8 mouse cellular contexts compared by ENCODE assay signal in genomic region chr7:15921796-15922195, GRCm38 (mm10). TPM values are rescaled to one million over a fixed set of nuclear protein-coding genes. Genes with fewer than 3 reads are reported as not detected.
A peak's percentile ranks its signal among the peaks of the same experiment; 100 is the strongest.
DNase-seq lines count a peak whose midpoint lies in the region; ATAC-seq lines count a peak whose summit lies in the region.

No protein-coding gene starts in this region.

- peak overlapping the region; percentile 93 for H3K9ac ChIP-seq in heart, embryonic 13.5 days
- H3K9ac ChIP-seq in limb, embryonic 12.5 days (replicated peaks) = peak overlapping the region; percentile 58
- peak overlapping the region; percentile 82 for H3K9ac ChIP-seq in midbrain, embryonic 11.5 days (ENCODE audit: low read length)
- peak overlapping the region; percentile 87 for H3K9ac ChIP-seq in stomach, embryonic 16.5 days (ENCODE audit: low read length)

- H3K27ac ChIP-seq in heart, embryonic 13.5 days (replicated peaks) = peak overlapping the region; percentile 81
- H3K27ac ChIP-seq in limb, embryonic 12.5 days = peak overlapping the region; percentile 74
- peak overlapping the region; percentile 65; the same call in 1 of the 2 replicates for H3K27ac ChIP-seq in midbrain, embryonic 11.5 days (ENCODE audit: low read depth, low read length)
- H3K27ac ChIP-seq in stomach, embryonic 16.5 days (ENCODE audit: low read length) = peak overlapping the region; percentile 72

- peak; percentile 20 for DNase-seq in urinary bladder, postnatal 14 days (ENCODE audit: low spot score)
- DNase-seq in urinary bladder, postnatal 10 days (ENCODE audit: low spot score) = no peak
- DNase-seq in embryo, embryonic 10.5 days (ENCODE audit: low spot score) = peak; percentile 83
- DNase-seq in midbrain, embryonic 11.5 days (ENCODE audit: low spot score, missing footprints) = no peak
- no peak for DNase-seq in urinary bladder, adult 2 months (ENCODE audit: low spot score)

- no peaks in the 10 kb centered on the region for H3K9me3 ChIP-seq in heart, embryonic 13.5 days
- no peaks in the 10 kb centered on the region for H3K9me3 ChIP-seq in limb, embryonic 12.5 days
- H3K9me3 ChIP-seq in midbrain, embryonic 11.5 days (ENCODE audit: control insufficient read depth, low read length) = no peaks in the 10 kb centered on the region
- H3K9me3 ChIP-seq in stomach, embryonic 16.5 days (replicated peaks; ENCODE audit: control insufficient read depth, low read length) = no peaks in the 10 kb centered on the region

- peak overlapping the region; percentile 79 for H3K4me2 ChIP-seq in heart, embryonic 13.5 days
- peak overlapping the region; percentile 65 for H3K4me2 ChIP-seq in limb, embryonic 12.5 days
- peak overlapping the region; percentile 86 for H3K4me2 ChIP-seq in midbrain, embryonic 11.5 days
- H3K4me2 ChIP-seq in stomach, embryonic 16.5 days (ENCODE audit: low read depth, low read length) = peak overlapping the region; percentile 82

- H3K4me1 ChIP-seq in heart, embryonic 13.5 days = peaks cover 25% of the 10 kb centered on the region
- H3K4me1 ChIP-seq in limb, embryonic 12.5 days (replicated peaks) = peaks cover 16% of the 10 kb centered on the region
- peaks cover 15% of the 10 kb centered on the region for H3K4me1 ChIP-seq in midbrain, embryonic 11.5 days (ENCODE audit: control insufficient read depth, insufficient read depth, low read length)
- H3K4me1 ChIP-seq in stomach, embryonic 16.5 days (ENCODE audit: control insufficient read depth, insufficient read depth, low read length) = peaks cover 12% of the 10 kb centered on the region

- WGBS in heart, embryonic 13.5 days = 0% methylated on average over 10 of the region's 10 CpGs
- WGBS in limb, embryonic 12.5 days = 1% methylated on average over 10 of the region's 10 CpGs
- WGBS in midbrain, embryonic 11.5 days = 1% methylated on average over 10 of the region's 10 CpGs
- 0% methylated on average over 10 of the region's 10 CpGs for WGBS in stomach, embryonic 16.5 days

- H3K27me3 ChIP-seq in heart, embryonic 13.5 days (replicated peaks) = 0 out of 2 replicates have a peak, but pooled peaks cover 6% of the 10 kb centered on the region
- H3K27me3 ChIP-seq in limb, embryonic 12.5 days = no peaks in the 10 kb centered on the region
- H3K27me3 ChIP-seq in midbrain, embryonic 11.5 days (ENCODE audit: control insufficient read depth, insufficient read depth, low read length) = no peaks in the 10 kb centered on the region
- H3K27me3 ChIP-seq in stomach, embryonic 16.5 days (ENCODE audit: control insufficient read depth, insufficient read depth, low read length) = no peaks in the 10 kb centered on the region

- ATAC-seq in heart, embryonic 13.5 days (ENCODE audit: extremely low read depth, insufficient number of reproducible peaks, low FRiP score, low TSS enrichment) = peak; percentile 30
- ATAC-seq in limb, embryonic 12.5 days (ENCODE audit: insufficient number of reproducible peaks, insufficient read depth, low FRiP score, low TSS enrichment, low read depth) = peak; percentile 34
- peak; percentile 67 for ATAC-seq in midbrain, embryonic 11.5 days (ENCODE audit: low FRiP score)
- ATAC-seq in stomach, embryonic 16.5 days (ENCODE audit: insufficient read depth, low FRiP score) = peak; percentile 25

- peak overlapping the region; percentile 86 for H3K4me3 ChIP-seq in heart, embryonic 13.5 days
- peak overlapping the region; percentile 51 for H3K4me3 ChIP-seq in limb, embryonic 12.5 days (replicated peaks)
- H3K4me3 ChIP-seq in midbrain, embryonic 11.5 days (ENCODE audit: low read depth, low read length) = peak overlapping the region; percentile 65
- H3K4me3 ChIP-seq in stomach, embryonic 16.5 days (replicated peaks; ENCODE audit: low read length) = peak overlapping the region; percentile 89

- H3K36me3 ChIP-seq in heart, embryonic 13.5 days = peaks cover 36% of the 10 kb centered on the region
- H3K36me3 ChIP-seq in limb, embryonic 12.5 days = peaks cover 34% of the 10 kb centered on the region
- H3K36me3 ChIP-seq in midbrain, embryonic 11.5 days (ENCODE audit: control insufficient read depth, insufficient read depth, low read length) = peaks cover 16% of the 10 kb centered on the region
- H3K36me3 ChIP-seq in stomach, embryonic 16.5 days (ENCODE audit: control insufficient read depth, insufficient read depth, low read length) = peaks cover 14% of the 10 kb centered on the region; the same call in 1 of the 2 replicates

RNA-seq across cellular contexts. Expression of gene Selenow, which starts 0.4 kb away (rescaled TPM):
- polyA plus RNA-seq in heart, embryonic 13.5 days (2015; fragmentation: Nextera tagmentation; extraction: Ambion mirVana) = 667 and 720 TPM in 2 replicates
- polyA plus RNA-seq in limb, embryonic 12.5 days (2016; fragmentation: Nextera tagmentation; extraction: Ambion mirVana) = 912 and 933 TPM in 2 replicates
- 1,003 and 1,028 TPM in 2 replicates for polyA plus RNA-seq in midbrain, embryonic 11.5 days (2014; fragmentation: Nextera tagmentation; extraction: Ambion mirVana)
- 684 and 739 TPM in 2 replicates for polyA plus RNA-seq in stomach, embryonic 16.5 days (2015; fragmentation: Nextera tagmentation; extraction: Ambion mirVana)
- 482 and 493 TPM in 2 replicates for polyA plus RNA-seq in urinary bladder, adult 2 months (2012; rRNA removed)

RNA-seq across cellular contexts. Expression of gene Nop53, which starts 24.1 kb away (rescaled TPM):
- 107 and 116 TPM in 2 replicates for polyA plus RNA-seq in heart, embryonic 13.5 days (2015; fragmentation: Nextera tagmentation; extraction: Ambion mirVana)
- polyA plus RNA-seq in limb, embryonic 12.5 days (2016; fragmentation: Nextera tagmentation; extraction: Ambion mirVana) = 187 and 192 TPM in 2 replicates
- polyA plus RNA-seq in midbrain, embryonic 11.5 days (2014; fragmentation: Nextera tagmentation; extraction: Ambion mirVana) = 186 and 187 TPM in 2 replicates
- polyA plus RNA-seq in stomach, embryonic 16.5 days (2015; fragmentation: Nextera tagmentation; extraction: Ambion mirVana) = 162 and 168 TPM in 2 replicates
- 161 and 200 TPM in 2 replicates for polyA plus RNA-seq in urinary bladder, adult 2 months (2012; rRNA removed)

RNA-seq across cellular contexts. Expression of gene Crxos, which starts 39.4 kb away (rescaled TPM):
- polyA plus RNA-seq in heart, embryonic 13.5 days (2015; fragmentation: Nextera tagmentation; extraction: Ambion mirVana) = not detected in 2 replicates
- not detected in 2 replicates for polyA plus RNA-seq in limb, embryonic 12.5 days (2016; fragmentation: Nextera tagmentation; extraction: Ambion mirVana)
- polyA plus RNA-seq in midbrain, embryonic 11.5 days (2014; fragmentation: Nextera tagmentation; extraction: Ambion mirVana) = 0.08 and 0.36 TPM in 2 replicates
- not detected in 2 replicates for polyA plus RNA-seq in stomach, embryonic 16.5 days (2015; fragmentation: Nextera tagmentation; extraction: Ambion mirVana)
- polyA plus RNA-seq in urinary bladder, adult 2 months (2012; rRNA removed) = not detected in 2 replicates

RNA-seq across cellular contexts. Expression of gene Crx, which starts 42.0 kb away (rescaled TPM):
- polyA plus RNA-seq in heart, embryonic 13.5 days (2015; fragmentation: Nextera tagmentation; extraction: Ambion mirVana) = not detected in 2 replicates
- not detected in 2 replicates for polyA plus RNA-seq in limb, embryonic 12.5 days (2016; fragmentation: Nextera tagmentation; extraction: Ambion mirVana)
- polyA plus RNA-seq in midbrain, embryonic 11.5 days (2014; fragmentation: Nextera tagmentation; extraction: Ambion mirVana) = 0.20 and 0.51 TPM in 2 replicates
- polyA plus RNA-seq in stomach, embryonic 16.5 days (2015; fragmentation: Nextera tagmentation; extraction: Ambion mirVana) = not detected in 2 replicates
- not detected in 2 replicates for polyA plus RNA-seq in urinary bladder, adult 2 months (2012; rRNA removed)

RNA-seq across cellular contexts. Expression of gene Ehd2, which starts 45.6 kb away (rescaled TPM):
- polyA plus RNA-seq in heart, embryonic 13.5 days (2015; fragmentation: Nextera tagmentation; extraction: Ambion mirVana) = 37.4 and 40.2 TPM in 2 replicates
- 10.0 and 12.4 TPM in 2 replicates for polyA plus RNA-seq in limb, embryonic 12.5 days (2016; fragmentation: Nextera tagmentation; extraction: Ambion mirVana)
- 8.9 and 10.9 TPM in 2 replicates for polyA plus RNA-seq in midbrain, embryonic 11.5 days (2014; fragmentation: Nextera tagmentation; extraction: Ambion mirVana)
- polyA plus RNA-seq in stomach, embryonic 16.5 days (2015; fragmentation: Nextera tagmentation; extraction: Ambion mirVana) = 65.8 and 76.3 TPM in 2 replicates
- 75.8 and 96.6 TPM in 2 replicates for polyA plus RNA-seq in urinary bladder, adult 2 months (2012; rRNA removed)

Comparison
In these comparisons a context has a peak if more than half of its experiments do, and no peak if none do; other contexts are left out.
1. DNase-seq: peak in urinary bladder, postnatal 14 days (single experiment) and embryo, embryonic 10.5 days (single experiment); none in urinary bladder, postnatal 10 days (single experiment), midbrain, embryonic 11.5 days (single experiment) and urinary bladder, adult 2 months (single experiment).
2. Peak in every context shown above with its lines, with median percentiles within 50 percentile points of each other: ATAC-seq, H3K27ac ChIP-seq, H3K4me2 ChIP-seq, H3K4me3 ChIP-seq and H3K9ac ChIP-seq.